Mouse (Mus musculus) embryonic facial prominence, embryonic 13.5 days (tissue): ENCODE results near the gene Ankrd42. TPM values are rescaled to one million over a fixed set of nuclear protein-coding genes. Genes with fewer than 3 reads are reported as not detected.
A peak's percentile ranks its signal among the peaks of the same experiment; 100 is the strongest.

Experiments
- ATAC-seq: fragments of 200-750 bp; cut with Nextera tagmentation; 2 replicates; pipeline ENCODE4 v1.8.0; 2017; ENCODE audit warnings: low read depth; ENCODE audit not compliant: insufficient number of reproducible peaks, insufficient read depth, low FRiP score, low TSS enrichment
- H3K27ac ChIP-seq: fragments of 300-500 bp; sonication (generic); 2 replicates; pipeline ENCODE4 v1.5.1; 2015; ENCODE audit warnings: moderate library complexity, mild to moderate bottlenecking, inconsistent platforms
- H3K27me3 ChIP-seq: fragments of 300-500 bp; sonication (generic); 2 replicates; pipeline ENCODE4 v1.6.1; 2015; ENCODE audit warnings: mild to moderate bottlenecking, inconsistent platforms
- H3K36me3 ChIP-seq: fragments of 300-500 bp; sonication (generic); 2 replicates; pipeline ENCODE4 v1.6.1; 2015; ENCODE audit warnings: mild to moderate bottlenecking, inconsistent platforms
- H3K4me1 ChIP-seq: fragments of 300-500 bp; sonication (generic); 2 replicates; pipeline ENCODE4 v1.6.1; 2015; ENCODE audit warnings: inconsistent platforms
- H3K4me2 ChIP-seq: fragments of 300-500 bp; sonication (generic); 2 replicates; pipeline ENCODE4 v1.6.1; 2015; ENCODE audit warnings: moderate library complexity, mild to moderate bottlenecking, inconsistent platforms
- H3K4me3 ChIP-seq: fragments of 300-500 bp; sonication (generic); 2 replicates; pipeline ENCODE4 v1.5.1; 2015; ENCODE audit warnings: mild to moderate bottlenecking, inconsistent platforms
- H3K9ac ChIP-seq: fragments of 300-500 bp; sonication (generic); 2 replicates; pipeline ENCODE4 v1.6.1; 2015; ENCODE audit warnings: mild to moderate bottlenecking, inconsistent platforms
- H3K9me3 ChIP-seq: fragments of 300-500 bp; sonication (generic); 2 replicates; pipeline ENCODE4 v1.6.1; 2016; ENCODE audit warnings: inconsistent platforms
- WGBS: fragments of 180-500 bp; shearing (Covaris S2); methylation state at CpG from one replicate; pipeline ENCODE4 v1.1.7; 2015; ENCODE audit warnings: mixed read lengths; 5-methylcytosine and 5-hydroxymethylcytosine counted together
- polyA plus RNA-seq: library from polyadenylated mRNA; unstranded; fragments of >200 nt; fragmentation: Nextera tagmentation; extraction: Ambion mirVana; gene quantifications from 2 replicates; pipeline ENCODE4 v1.2.1, GENCODE M21; 2015

The Ankrd42 gene
- polyA plus RNA-seq, 1 experiment from 2014 or later: 11.4 TPM

DNA sequence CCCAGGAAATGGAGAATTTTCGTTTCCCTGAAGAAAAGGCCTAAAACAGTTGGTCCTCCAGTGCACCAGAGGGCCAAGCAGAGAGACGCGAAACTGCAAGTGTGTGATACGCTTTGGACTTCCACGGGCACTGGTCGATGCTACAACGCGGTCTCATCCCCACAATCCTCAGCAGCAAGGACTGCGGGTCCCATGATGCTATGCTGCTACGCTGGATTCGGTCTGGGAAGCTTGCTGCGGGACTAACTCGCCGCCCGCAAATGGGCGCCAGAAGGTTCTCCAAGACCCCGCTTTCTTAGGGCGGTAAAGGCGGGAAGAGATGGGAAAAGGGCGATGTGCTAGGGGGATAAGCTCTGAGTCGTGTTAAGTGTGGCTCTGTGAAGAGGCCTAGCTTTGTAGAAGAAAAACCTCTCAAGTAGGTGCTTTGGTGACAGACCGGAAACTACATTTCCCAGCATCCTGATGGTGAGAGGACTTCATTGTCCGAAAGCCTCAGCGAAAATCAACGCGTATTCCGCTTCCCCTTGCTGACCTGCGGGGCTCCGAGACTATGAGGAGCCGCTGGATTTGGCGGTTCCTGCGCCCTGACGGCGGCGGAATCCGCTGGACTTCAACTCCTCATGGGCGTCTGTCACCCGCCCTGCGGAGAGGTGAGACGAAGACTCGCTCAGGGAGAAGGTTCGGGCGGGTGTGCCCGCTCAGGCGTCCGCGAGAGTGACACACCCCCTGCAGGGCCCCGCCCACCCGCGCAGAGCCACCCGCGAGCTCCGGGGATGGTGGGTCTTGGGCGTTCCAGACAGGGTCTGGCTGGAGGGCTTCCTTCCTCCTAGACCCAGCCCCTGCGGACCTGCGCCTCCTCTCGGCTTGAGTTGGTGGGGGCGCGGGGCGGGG is 75.7 kb downstream of the Ankrd42 start, which contains the start of gene Ccdc90b:
Ccdc90b (plus strand) TSS at position 164 of the 891 bp plus-strand sequence.
- peak; percentile 96 for ATAC-seq
- Histone ChIP-seq H3K9me3 (no peaks in the 10 kb centered on the region), H3K27ac (peak within 1 kb of the TSS; percentile 98), H3K4me1 (peaks cover 6% of the 10 kb centered on the region), H3K27me3 (no peaks in the 10 kb centered on the region), H3K36me3 (peaks cover 13% of the 10 kb centered on the region), H3K4me3 (peak within 1 kb of the TSS; percentile 76), H3K4me2 (peak within 1 kb of the TSS; percentile 64), H3K9ac (peak within 1 kb of the TSS; percentile 83)
- WGBS: under 1% methylated on average over 55 of the region's 60 CpGs

DNA sequence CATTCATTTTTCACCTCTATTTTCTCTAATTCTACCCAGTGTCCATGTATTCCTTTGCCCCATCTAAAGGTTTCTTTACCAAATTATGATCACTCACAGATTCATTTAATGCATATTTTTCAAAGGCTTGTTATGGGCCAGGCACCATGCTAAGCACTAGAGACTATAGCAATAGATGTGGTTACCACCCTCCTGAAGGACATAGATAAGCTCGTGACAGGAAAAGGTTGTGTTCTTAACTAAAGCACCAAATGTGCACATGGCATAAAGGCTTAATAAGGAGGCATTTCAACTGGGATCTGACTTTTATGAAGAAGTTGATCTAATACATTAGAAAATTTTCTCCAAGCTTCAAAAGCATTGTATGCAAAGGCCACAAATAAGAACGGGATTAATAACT is 78.2 kb downstream of the Ankrd42 start:
- no peak for ATAC-seq
- H3K9ac ChIP-seq: no peak overlapping the region
- no peak overlapping the region for H3K27ac ChIP-seq
- H3K27me3 ChIP-seq: no peaks in the 10 kb centered on the region
- peaks cover 6% of the 10 kb centered on the region for H3K4me1 ChIP-seq
- no peak overlapping the region for H3K4me3 ChIP-seq
- WGBS: 89% methylated on average over 2 of the region's 2 CpGs
- no peak overlapping the region for H3K4me2 ChIP-seq
- no peaks in the 10 kb centered on the region for H3K9me3 ChIP-seq
- 0 out of 2 replicates have a peak, but pooled peaks cover under 1% of the 10 kb centered on the region for H3K36me3 ChIP-seq

DNA sequence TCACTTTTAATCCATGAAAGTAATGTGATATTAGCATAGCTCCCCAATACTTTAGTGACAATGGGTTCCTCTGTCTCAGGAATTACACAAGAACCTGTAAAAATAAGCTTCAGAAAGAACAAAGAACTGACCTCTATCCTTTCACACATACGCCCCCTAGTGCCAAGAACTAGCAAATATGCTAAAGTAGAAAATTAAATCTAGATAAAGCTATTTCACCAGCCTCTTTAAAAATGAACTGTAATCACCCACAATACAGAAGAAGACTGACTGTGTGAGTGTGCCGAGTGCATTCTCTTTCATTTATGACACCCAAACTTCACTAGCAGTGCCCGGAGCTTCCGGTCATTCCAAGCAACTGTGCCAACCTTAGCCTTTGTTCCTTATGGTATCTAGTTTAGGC is 86.0 kb downstream of the Ankrd42 start:
- Histone ChIP-seq H3K4me2 (no peak overlapping the region), H3K9ac (no peak overlapping the region), H3K27me3 (no peaks in the 10 kb centered on the region), H3K9me3 (no peaks in the 10 kb centered on the region), H3K27ac (no peak overlapping the region), H3K4me3 (no peak overlapping the region), H3K4me1 (no peaks in the 10 kb centered on the region), H3K36me3 (no peaks in the 10 kb centered on the region)
- ATAC-seq: no peak
- 46% methylated on average over 4 of the region's 4 CpGs for WGBS

DNA sequence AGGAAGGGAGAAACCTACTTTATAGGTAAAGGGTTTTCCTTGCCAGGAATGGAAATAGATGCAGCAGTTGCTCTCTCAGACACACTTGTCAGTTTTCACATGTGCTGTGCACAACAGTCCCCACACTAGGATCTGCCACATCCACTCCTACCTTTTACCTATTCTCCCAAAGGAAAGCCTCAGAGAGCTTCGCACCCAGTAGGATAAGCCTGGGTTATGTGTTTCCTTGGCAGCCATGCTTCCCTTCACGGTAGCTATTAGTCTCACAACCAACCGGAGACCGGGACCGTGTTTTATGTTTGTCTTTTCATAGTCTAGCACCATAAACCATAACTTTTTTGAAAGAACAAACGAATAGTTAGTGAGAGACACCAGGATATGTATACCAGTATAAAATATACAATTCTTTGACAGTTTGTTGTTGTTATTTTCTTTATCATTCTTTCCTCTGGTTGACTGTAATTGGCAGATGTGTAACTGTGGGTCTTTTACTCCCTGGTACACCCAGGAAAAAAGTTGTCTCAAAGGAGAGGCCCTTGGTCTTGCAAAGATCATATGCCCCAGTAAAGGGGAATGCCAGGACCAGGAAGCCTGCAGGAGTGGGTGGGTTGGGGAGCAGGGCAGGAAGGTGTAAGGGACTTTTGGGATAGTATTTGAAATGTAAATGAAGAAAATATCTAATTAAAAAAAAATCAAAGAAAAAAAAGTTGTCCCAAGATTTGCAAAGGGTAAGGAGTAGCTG is 86.5 kb downstream of the Ankrd42 start:
- Histone ChIP-seq H3K36me3 (no peaks in the 10 kb centered on the region), H3K9ac (no peak overlapping the region), H3K4me1 (no peaks in the 10 kb centered on the region), H3K9me3 (no peaks in the 10 kb centered on the region), H3K27ac (no peak overlapping the region), H3K4me2 (no peak overlapping the region), H3K4me3 (no peak overlapping the region), H3K27me3 (no peaks in the 10 kb centered on the region)
- no peak for ATAC-seq
- WGBS: 88% methylated on average over 6 of the region's 6 CpGs

DNA sequence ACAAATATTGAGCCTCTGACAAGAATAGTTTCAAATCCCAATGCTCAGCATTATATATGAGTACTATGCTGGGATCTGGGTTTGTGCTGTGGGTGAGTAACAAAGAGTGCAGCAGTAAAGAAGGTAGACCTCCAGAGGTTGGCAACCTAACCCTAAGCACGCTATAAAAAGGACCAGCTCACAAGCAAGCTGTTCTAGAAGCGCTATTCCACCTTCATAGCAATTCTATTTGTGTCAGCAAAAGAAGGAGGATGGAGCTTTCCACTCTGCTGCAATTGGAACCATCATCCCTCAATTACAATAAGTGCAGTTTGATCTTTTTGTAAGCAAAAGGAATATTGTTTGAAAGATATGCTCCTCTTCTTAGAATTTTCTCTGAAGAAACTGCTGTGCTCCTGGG is 90.2 kb downstream of the Ankrd42 start:
- Histone ChIP-seq H3K27me3 (no peaks in the 10 kb centered on the region), H3K4me2 (no peak overlapping the region), H3K4me1 (no peaks in the 10 kb centered on the region), H3K36me3 (no peaks in the 10 kb centered on the region), H3K27ac (no peak overlapping the region), H3K4me3 (no peak overlapping the region), H3K9ac (no peak overlapping the region), H3K9me3 (no peaks in the 10 kb centered on the region)
- 82% methylated on average over 2 of the region's 2 CpGs for WGBS
- no peak for ATAC-seq

DNA sequence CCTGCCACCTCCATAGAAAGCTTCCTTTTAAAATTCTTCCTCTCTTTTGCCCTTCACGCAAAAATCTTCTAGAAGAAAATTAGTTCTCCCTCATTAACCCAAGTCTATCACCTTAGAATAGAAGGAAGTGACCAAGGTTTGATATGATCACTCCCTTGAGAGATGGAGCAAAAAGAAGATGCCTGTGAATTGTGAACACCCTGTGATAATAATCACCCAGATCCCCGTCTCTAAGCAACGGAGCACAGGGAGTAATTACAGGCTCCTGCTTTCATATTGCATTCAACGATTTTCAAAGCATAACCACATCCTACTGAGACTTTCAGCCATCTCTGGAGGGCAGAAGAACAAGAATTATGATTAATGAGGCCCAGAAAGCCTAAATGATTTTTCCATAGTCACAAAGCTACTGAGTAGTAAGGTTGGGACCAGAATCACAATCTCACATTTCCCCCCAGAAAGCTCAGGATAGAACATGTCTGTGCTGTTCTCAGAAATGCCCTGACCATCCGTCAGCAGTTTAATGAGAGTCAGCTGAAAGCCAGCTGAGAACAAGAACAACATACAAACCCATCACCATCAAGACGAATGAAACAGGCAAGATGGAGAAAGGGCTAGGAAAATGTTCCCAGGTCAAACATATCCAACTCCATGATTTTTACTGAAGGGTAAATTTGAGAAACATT is 104.4 kb downstream of the Ankrd42 start:
- no peaks in the 10 kb centered on the region; the same call in 1 of the 2 replicates for H3K4me1 ChIP-seq
- no peak overlapping the region for H3K4me3 ChIP-seq
- H3K27ac ChIP-seq: no peak overlapping the region
- H3K9me3 ChIP-seq: no peaks in the 10 kb centered on the region
- H3K36me3 ChIP-seq: no peaks in the 10 kb centered on the region
- no peak overlapping the region for H3K9ac ChIP-seq
- no peak overlapping the region for H3K4me2 ChIP-seq
- H3K27me3 ChIP-seq: no peaks in the 10 kb centered on the region
- WGBS: 28% methylated on average over 6 of the region's 6 CpGs
- no peak for ATAC-seq

Other genes starting within 250 kb of the Ankrd42 start
- 59.6 and 64.7 TPM in 2 replicates for gene Ccdc90b, start 76.0 kb downstream of the Ankrd42 start, polyA plus RNA-seq
- 27.2 and 32.5 TPM in 2 replicates for gene Pcf11, start 32.8 kb upstream of the Ankrd42 start, polyA plus RNA-seq
- gene Rab30, start 104.5 kb upstream of the Ankrd42 start, polyA plus RNA-seq: 22.5 and 23.0 TPM in 2 replicates
- 11.6 and 14.3 TPM in 2 replicates for gene Ddias, start 237.1 kb upstream of the Ankrd42 start, polyA plus RNA-seq
- 30.9 and 32.2 TPM in 2 replicates for gene Prcp, start 237.3 kb upstream of the Ankrd42 start, polyA plus RNA-seq